In genomic region chr19:54081716-54082165, GRCm38 (mm10) we compare ENCODE assay signal across 34 mouse cellular contexts. TPM values are rescaled to one million over a fixed set of nuclear protein-coding genes. Genes with fewer than 3 reads are reported as not detected.
"Had no signal": no experiment of that assay in that cellular context is flagged by ENCODE, and none has a peak within 500 bp of the region (broad histone marks: within the 10 kb centered on the region; RNA-seq: fewer than 3 reads in every experiment).

No protein-coding gene starts in this region.

- H3K27ac ChIP-seq: heart, embryonic 13.5 days; heart, embryonic 15.5 days; hindbrain, embryonic 10.5 days; hindbrain, embryonic 12.5 days; hindbrain, embryonic 13.5 days; hindbrain, embryonic 14.5 days; hindbrain, embryonic 15.5 days; hindbrain, postnatal 0 days; intestine, embryonic 15.5 days; kidney, embryonic 15.5 days; kidney, postnatal 0 days; layer of hippocampus, adult 2 months; left cerebral cortex, adult 2 months had no signal

- ATAC-seq: hindbrain, embryonic 16.5 days; hindbrain, postnatal 0 days; inflammation-experienced regulatory T-cells, adult 6 months; intestine, embryonic 15.5 days; intestine, embryonic 16.5 days had no signal

- H3K4me3 ChIP-seq: heart, embryonic 12.5 days; heart, embryonic 13.5 days; heart, embryonic 15.5 days; hindbrain, embryonic 10.5 days; hindbrain, embryonic 12.5 days; hindbrain, embryonic 13.5 days; hindbrain, embryonic 15.5 days; intestine, embryonic 15.5 days; kidney, embryonic 15.5 days; layer of hippocampus, adult 2 months; left cerebral cortex, adult 2 months had no signal

- H3K9me3 ChIP-seq: heart, embryonic 12.5 days; heart, embryonic 13.5 days; heart, embryonic 15.5 days; hindbrain, embryonic 10.5 days; hindbrain, embryonic 12.5 days; hindbrain, embryonic 13.5 days; hindbrain, embryonic 15.5 days; intestine, embryonic 15.5 days; kidney, embryonic 15.5 days had no signal

- DNase-seq: heart, postnatal 10 days; heart, postnatal 14 days; heart, postnatal 4 days; kidney, adult 11 months; kidney, adult 18-20 months; kidney, adult 2 months; kidney, adult 8-10 months; kidney, adult 9 months; kidney, postnatal 10 days; kidney, postnatal 14 days; kidney, postnatal 25 days; kidney, postnatal 36 days; kidney, postnatal 4 days; layer of hippocampus, adult 9-11 months; layer of hippocampus, postnatal 36 days had no signal

- H3K4me1 ChIP-seq: heart, embryonic 12.5 days; heart, embryonic 13.5 days; heart, embryonic 15.5 days; hindbrain, embryonic 10.5 days; hindbrain, embryonic 12.5 days; hindbrain, embryonic 13.5 days; intestine, embryonic 15.5 days had no signal

- H3K9ac ChIP-seq: heart, embryonic 12.5 days; heart, embryonic 13.5 days; heart, embryonic 15.5 days; hindbrain, embryonic 12.5 days; hindbrain, embryonic 13.5 days; hindbrain, embryonic 14.5 days; hindbrain, embryonic 15.5 days; intestine, embryonic 15.5 days; kidney, embryonic 15.5 days had no signal

- H3K36me3 ChIP-seq: heart, embryonic 12.5 days; heart, embryonic 13.5 days; heart, embryonic 15.5 days; hindbrain, embryonic 10.5 days; hindbrain, embryonic 12.5 days; hindbrain, embryonic 13.5 days; hindbrain, embryonic 15.5 days; intestine, embryonic 15.5 days; kidney, embryonic 15.5 days had no signal

- H3K27me3 ChIP-seq: heart, embryonic 15.5 days; hindbrain, embryonic 12.5 days; hindbrain, embryonic 13.5 days; hindbrain, embryonic 15.5 days; intestine, embryonic 15.5 days; kidney, embryonic 15.5 days had no signal

RNA-seq across cellular contexts. Expression of gene Adra2a, which starts 37.8 kb away (rescaled TPM):
- polyA plus RNA-seq: heart, embryonic 13.5 days; heart, embryonic 14.5 days; heart, postnatal 0 days; inflammation-experienced regulatory T-cells, adult 6 months had no signal
